Mouse (Mus musculus): Measurements from ENCODE around the gene Rbm7. TPM values are rescaled to one million over a fixed set of nuclear protein-coding genes. Genes with fewer than 3 reads are reported as not detected.
"Not testable (repeated sequence)": the region's sequence is repeated elsewhere in the genome, so short reads cannot be mapped to it uniquely, and the experiment has no call there.

Gene Rbm7
- polyA plus RNA-seq, 1 experiment from 2014 or later = 61.8 TPM

- 96% methylated on average over 5 of the region's 5 CpGs for WGBS (ENCODE audit: missing documents)
- not testable (repeated sequence) for H3K4me3 ChIP-seq (ENCODE audit: inconsistent target); H3K27ac ChIP-seq; H3K79me2 ChIP-seq (ENCODE audit: inconsistent target)
- peaks cover 22% of the 10 kb centered on the region for H3K36me3 ChIP-seq (ENCODE audit: inconsistent target)
Measured at GRCm38 (mm10) chr9:48467471-48467870, 27.6 kb downstream of the Rbm7 start.

- 65% methylated on average over 3 of the region's 3 CpGs for WGBS (ENCODE audit: missing documents)
- Histone ChIP-seq H3K79me2 (ENCODE audit: inconsistent target) (no peaks in the 10 kb centered on the region), H3K27ac (no peak overlapping the region), H3K36me3 (ENCODE audit: inconsistent target) (peaks cover 21% of the 10 kb centered on the region), H3K4me3 (ENCODE audit: inconsistent target) (no peak overlapping the region)
Measured at GRCm38 (mm10) chr9:48466804-48467203, 28.3 kb downstream of the Rbm7 start.

- 94% methylated on average over 3 of the region's 3 CpGs for WGBS (ENCODE audit: missing documents)
- peaks cover 15% of the 10 kb centered on the region; the same call in 1 of the 2 replicates for H3K36me3 ChIP-seq (ENCODE audit: inconsistent target)
- H3K27ac ChIP-seq = no peak overlapping the region
- H3K4me3 ChIP-seq (ENCODE audit: inconsistent target) = no peak overlapping the region
- H3K79me2 ChIP-seq (ENCODE audit: inconsistent target) = no peaks in the 10 kb centered on the region
Measured at GRCm38 (mm10) chr9:48465671-48466070, 29.4 kb downstream of the Rbm7 start.

DNA sequence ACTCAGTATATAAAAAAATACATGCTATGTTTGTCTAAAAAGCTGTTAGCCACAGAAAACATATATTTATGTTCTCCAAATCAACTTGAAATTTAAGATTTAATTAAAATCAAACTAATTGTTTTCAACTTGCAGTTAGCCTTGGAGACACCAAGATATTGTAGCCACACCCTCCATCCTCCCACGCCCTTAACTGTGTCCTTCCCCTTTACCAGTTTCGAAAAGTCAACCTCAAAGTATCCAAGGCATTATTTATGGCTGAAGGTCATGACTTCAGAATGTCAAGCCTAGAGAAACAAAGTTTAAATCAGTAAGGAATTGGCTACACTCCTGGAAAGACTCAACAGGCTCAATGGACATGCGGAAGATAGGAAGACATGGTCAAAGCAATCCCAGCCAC lies 33.6 kb downstream of the Rbm7 start:
- 36% methylated on average over 3 of the region's 3 CpGs for WGBS (ENCODE audit: missing documents)
- H3K27ac ChIP-seq = no peak overlapping the region
- no peaks in the 10 kb centered on the region for H3K79me2 ChIP-seq (ENCODE audit: inconsistent target)
- H3K4me3 ChIP-seq (ENCODE audit: inconsistent target) = no peak overlapping the region
- no peaks in the 10 kb centered on the region for H3K36me3 ChIP-seq (ENCODE audit: inconsistent target)

- H3K36me3 ChIP-seq (ENCODE audit: inconsistent target) = no peaks in the 10 kb centered on the region
- WGBS (ENCODE audit: missing documents) = 95% methylated on average over 8 of the region's 8 CpGs
- no peaks in the 10 kb centered on the region for H3K79me2 ChIP-seq (ENCODE audit: inconsistent target)
- no peak overlapping the region for H3K4me3 ChIP-seq (ENCODE audit: inconsistent target)
- no peak overlapping the region for H3K27ac ChIP-seq
Measured at GRCm38 (mm10) chr9:48460720-48461119, 34.4 kb downstream of the Rbm7 start.

DNA sequence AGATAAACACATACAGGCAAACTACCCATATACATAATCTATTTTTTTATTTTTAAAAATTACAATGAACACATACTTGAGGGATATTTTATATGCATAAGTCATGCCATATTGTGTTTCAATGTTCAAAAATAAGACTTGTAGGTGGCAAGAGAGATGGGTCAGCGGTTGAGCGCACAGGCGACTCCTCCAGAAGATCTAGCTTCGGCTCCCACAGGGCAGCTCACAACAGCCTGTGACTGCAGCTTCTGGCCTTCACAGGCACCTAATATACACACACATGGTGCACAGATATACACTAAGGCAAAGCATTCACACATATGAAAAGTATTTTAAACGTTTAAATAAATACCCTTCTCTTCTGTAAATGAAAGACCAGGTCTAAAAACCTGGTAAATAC lies 35.7 kb downstream of the Rbm7 start:
- H3K79me2 ChIP-seq (ENCODE audit: inconsistent target) = no peaks in the 10 kb centered on the region
- no peak overlapping the region for H3K27ac ChIP-seq
- no peaks in the 10 kb centered on the region for H3K36me3 ChIP-seq (ENCODE audit: inconsistent target)
- WGBS (ENCODE audit: missing documents) = 95% methylated on average over 4 of the region's 5 CpGs
- H3K4me3 ChIP-seq (ENCODE audit: inconsistent target) = no peak overlapping the region

DNA sequence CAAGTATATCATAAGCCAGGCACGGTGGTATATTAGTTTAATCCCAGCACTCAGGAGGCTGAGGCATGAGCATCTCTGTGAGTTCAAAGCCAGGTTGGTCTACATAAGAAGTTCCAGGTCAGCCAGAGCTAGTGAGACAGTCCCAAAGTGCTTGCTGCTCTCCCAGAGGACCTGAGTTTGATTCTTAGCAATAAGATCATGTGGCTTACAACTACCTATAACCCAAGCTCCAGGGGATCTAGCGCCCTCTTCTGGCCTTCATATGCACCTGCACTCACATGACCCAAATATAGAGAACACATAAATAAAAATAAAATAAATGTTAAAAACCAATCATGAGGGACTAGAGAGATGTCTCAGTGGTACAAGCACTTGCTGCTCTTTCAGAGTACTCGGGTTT lies 36.2 kb downstream of the Rbm7 start:
- H3K36me3 ChIP-seq (ENCODE audit: inconsistent target) = no peaks in the 10 kb centered on the region
- H3K27ac ChIP-seq = no peak overlapping the region
- no peak overlapping the region for H3K4me3 ChIP-seq (ENCODE audit: inconsistent target)
- no peaks in the 10 kb centered on the region for H3K79me2 ChIP-seq (ENCODE audit: inconsistent target)
- 85% methylated on average over 3 of the region's 3 CpGs for WGBS (ENCODE audit: missing documents)

GRCm38 (mm10) chr9:48455961-48456360 lies 39.1 kb downstream of the Rbm7 start:
- WGBS (ENCODE audit: missing documents) = 93% methylated on average over 3 of the region's 3 CpGs
- H3K4me3 ChIP-seq (ENCODE audit: inconsistent target) = no peak overlapping the region
- no peak overlapping the region for H3K27ac ChIP-seq
- H3K79me2 ChIP-seq (ENCODE audit: inconsistent target) = no peaks in the 10 kb centered on the region
- no peaks in the 10 kb centered on the region for H3K36me3 ChIP-seq (ENCODE audit: inconsistent target)

GRCm38 (mm10) chr9:48450066-48450465 lies 45.0 kb downstream of the Rbm7 start:
- no peaks in the 10 kb centered on the region for H3K79me2 ChIP-seq (ENCODE audit: inconsistent target)
- 90% methylated on average over 8 of the region's 17 CpGs for WGBS (ENCODE audit: missing documents)
- H3K27ac ChIP-seq = no peak overlapping the region
- no peaks in the 10 kb centered on the region for H3K36me3 ChIP-seq (ENCODE audit: inconsistent target)
- H3K4me3 ChIP-seq (ENCODE audit: inconsistent target) = no peak overlapping the region

DNA sequence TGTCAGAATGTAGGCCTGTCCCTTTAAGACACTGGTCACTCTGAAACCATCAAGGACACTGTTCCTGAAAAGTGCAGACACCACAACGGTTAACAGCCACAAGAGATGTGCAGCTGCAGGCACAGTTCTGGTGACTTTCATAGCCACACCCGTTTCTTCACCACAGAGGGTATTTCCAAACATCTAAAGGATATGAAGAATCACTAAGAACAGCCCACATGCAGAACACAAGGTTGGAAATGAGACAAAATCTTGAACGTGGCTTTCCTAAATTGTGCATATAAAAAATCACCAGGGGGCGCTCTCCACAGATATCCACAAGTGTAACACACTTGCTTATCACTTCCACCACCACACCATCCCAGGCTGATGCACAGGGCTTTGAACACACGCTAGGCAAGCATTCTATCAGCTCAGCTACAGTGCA lies 47.3 kb downstream of the Rbm7 start:
- H3K27ac ChIP-seq = no peak overlapping the region
- H3K4me3 ChIP-seq (ENCODE audit: inconsistent target) = no peak overlapping the region
- no peaks in the 10 kb centered on the region for H3K79me2 ChIP-seq (ENCODE audit: inconsistent target)
- WGBS (ENCODE audit: missing documents) = 4% methylated on average over 5 of the region's 5 CpGs
- H3K36me3 ChIP-seq (ENCODE audit: inconsistent target) = no peaks in the 10 kb centered on the region

DNA sequence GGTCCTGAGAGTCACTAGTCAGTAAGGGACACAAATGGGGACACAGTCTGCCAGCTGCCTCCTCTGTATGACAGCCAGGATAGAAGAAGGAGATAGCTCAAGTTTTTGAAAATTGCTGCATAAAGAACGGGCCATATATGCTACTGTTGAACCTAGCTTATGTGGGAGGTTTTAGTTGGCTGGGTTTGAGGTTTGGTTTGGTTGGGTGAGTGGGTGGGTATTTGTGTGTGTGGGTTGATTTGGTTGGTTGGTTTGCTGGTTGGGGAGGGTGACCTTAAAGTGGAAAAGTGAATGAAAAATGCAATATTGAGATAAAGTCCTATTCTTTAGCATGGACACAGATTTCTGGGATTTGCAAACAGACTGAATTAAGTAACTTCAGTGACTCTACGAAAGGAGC lies 50.3 kb downstream of the Rbm7 start:
- no peak overlapping the region for H3K4me3 ChIP-seq (ENCODE audit: inconsistent target)
- 0 out of 2 replicates have a peak overlapping the region, but pooled peaks have one; percentile 7 for H3K27ac ChIP-seq
- no peaks in the 10 kb centered on the region for H3K36me3 ChIP-seq (ENCODE audit: inconsistent target)
- 92% methylated on average over 2 of the region's 2 CpGs for WGBS (ENCODE audit: missing documents)
- no peaks in the 10 kb centered on the region for H3K79me2 ChIP-seq (ENCODE audit: inconsistent target)

DNA sequence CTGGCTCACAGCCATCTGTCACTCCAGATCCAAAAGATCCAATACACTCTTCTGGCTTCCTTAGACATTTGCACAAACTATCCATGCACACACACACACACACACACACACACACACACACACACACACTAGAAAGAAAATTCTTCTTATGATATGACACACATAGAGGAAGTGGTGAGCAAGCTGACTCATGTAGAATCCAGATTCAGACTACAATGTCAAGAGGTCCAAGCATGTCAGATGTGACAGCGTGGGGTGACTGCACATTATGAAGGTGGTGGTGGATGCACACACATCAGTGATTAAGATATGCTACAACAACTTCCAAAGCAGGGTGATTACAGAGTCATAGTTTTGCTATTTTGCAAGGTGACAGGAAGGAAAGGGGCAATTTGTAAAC lies 51.2 kb downstream of the Rbm7 start:
- H3K79me2 ChIP-seq (ENCODE audit: inconsistent target) = no peaks in the 10 kb centered on the region
- 0 out of 2 replicates have a peak overlapping the region, but pooled peaks have one; percentile 7 for H3K27ac ChIP-seq
- 0% methylated on average over 1 of the region's 1 CpGs for WGBS (ENCODE audit: missing documents)
- no peak overlapping the region for H3K4me3 ChIP-seq (ENCODE audit: inconsistent target)
- H3K36me3 ChIP-seq (ENCODE audit: inconsistent target) = no peaks in the 10 kb centered on the region

Other genes starting within 250 kb of the Rbm7 start
- not detected in 3 replicates for gene Nxpe2, start 141.8 kb downstream of the Rbm7 start, polyA plus RNA-seq (2018)
- gene Rexo2, start 14.7 kb downstream of the Rbm7 start, polyA plus RNA-seq (2018) = 92.9 to 181 TPM (median 121 TPM) in 3 replicates
- 7.1 to 29.1 TPM (median 13.7 TPM) in 3 replicates for gene Gm5617, start 143 bp upstream of the Rbm7 start, polyA plus RNA-seq (2018)
- gene Nnmt, start 109.9 kb upstream of the Rbm7 start, polyA plus RNA-seq (2018) = not detected in 3 replicates